8 mouse cellular contexts compared by ENCODE assay signal in the genomic region with DNA sequence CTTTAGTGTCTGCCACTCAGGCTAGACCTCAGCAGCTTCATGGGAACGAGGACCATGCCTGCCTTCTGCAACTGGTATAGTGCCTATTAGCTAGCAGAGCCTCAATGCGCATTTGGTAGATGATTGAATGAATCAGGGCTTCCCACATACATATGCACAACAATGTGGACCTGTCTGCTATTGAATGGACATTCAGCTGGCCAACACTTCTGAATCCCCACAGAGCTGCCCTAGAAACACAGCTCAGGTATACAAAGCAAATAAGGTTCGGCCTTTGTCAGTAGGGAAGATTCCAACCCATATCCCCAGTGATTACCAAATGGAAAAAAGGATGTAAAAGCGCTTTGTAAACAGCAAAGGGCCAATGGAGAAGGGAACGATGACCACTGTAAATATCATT. TPM values are rescaled to one million over a fixed set of nuclear protein-coding genes. Genes with fewer than 3 reads are reported as not detected.
DNase-seq lines count a peak whose midpoint lies in the region; ATAC-seq lines count a peak whose summit lies in the region.

No protein-coding gene starts in this region.

- 24% methylated on average over 5 of the region's 5 CpGs for WGBS in lung, embryonic 16.5 days
- WGBS in hindbrain, embryonic 13.5 days: 5% methylated on average over 5 of the region's 5 CpGs
- 6% methylated on average over 5 of the region's 5 CpGs for WGBS in midbrain, embryonic 16.5 days

- peak overlapping the region; percentile 77 for H3K4me3 ChIP-seq in lung, embryonic 16.5 days (ENCODE audit: low read length)
- H3K4me3 ChIP-seq in hindbrain, embryonic 13.5 days: peak overlapping the region; percentile 74
- H3K4me3 ChIP-seq in midbrain, embryonic 16.5 days (ENCODE audit: low read depth, low read length): peak overlapping the region; percentile 79

- no peaks in the 10 kb centered on the region for H3K36me3 ChIP-seq in lung, embryonic 16.5 days (ENCODE audit: control insufficient read depth, insufficient read depth, low read length)
- peaks cover 18% of the 10 kb centered on the region for H3K36me3 ChIP-seq in hindbrain, embryonic 13.5 days
- peaks cover 11% of the 10 kb centered on the region; the same call in 1 of the 2 replicates for H3K36me3 ChIP-seq in midbrain, embryonic 16.5 days (ENCODE audit: control insufficient read depth, insufficient read depth, low read length)

- no peak overlapping the region for H3K27ac ChIP-seq in lung, embryonic 16.5 days (ENCODE audit: low read length)
- peak overlapping the region; percentile 88 for H3K27ac ChIP-seq in hindbrain, embryonic 13.5 days
- H3K27ac ChIP-seq in midbrain, embryonic 16.5 days (ENCODE audit: low read length): peak overlapping the region; percentile 75

- peak; percentile 7 for DNase-seq in CD4-positive, CD25-positive, alpha-beta regulatory T cell, adult 2 months (ENCODE audit: low read depth, low spot score)
- DNase-seq in lung, adult 18-20 months: no peak
- no peak for DNase-seq in layer of hippocampus, adult 11-12 months (ENCODE audit: low spot score)
- no peak for DNase-seq in adrenal gland, postnatal 25 days

- ATAC-seq in CD4-positive, CD25-positive, alpha-beta regulatory T cell, adult 4 months: no peak
- no peak for ATAC-seq in lung, embryonic 16.5 days (ENCODE audit: low read depth)
- peak; percentile 0; the same call in 1 of the 2 replicates for ATAC-seq in hindbrain, embryonic 13.5 days (ENCODE audit: low FRiP score)
- peak; percentile 9; the same call in 1 of the 2 replicates for ATAC-seq in midbrain, embryonic 16.5 days

- peak overlapping the region; percentile 81 for H3K9ac ChIP-seq in lung, embryonic 16.5 days (ENCODE audit: low read length)
- peak overlapping the region; percentile 89 for H3K9ac ChIP-seq in hindbrain, embryonic 13.5 days
- peak overlapping the region; percentile 87 for H3K9ac ChIP-seq in midbrain, embryonic 16.5 days (ENCODE audit: low read depth, low read length)

- peaks cover 7% of the 10 kb centered on the region for H3K4me1 ChIP-seq in lung, embryonic 16.5 days (replicated peaks; ENCODE audit: control insufficient read depth, insufficient read depth, low read length)
- peaks cover 33% of the 10 kb centered on the region for H3K4me1 ChIP-seq in hindbrain, embryonic 13.5 days (replicated peaks)
- H3K4me1 ChIP-seq in midbrain, embryonic 16.5 days (ENCODE audit: control insufficient read depth, insufficient read depth, low read length): peaks cover 26% of the 10 kb centered on the region

- H3K4me2 ChIP-seq in lung, embryonic 16.5 days (ENCODE audit: low read depth, low read length): peak overlapping the region; percentile 97
- peak overlapping the region; percentile 67 for H3K4me2 ChIP-seq in hindbrain, embryonic 13.5 days
- peak overlapping the region; percentile 68 for H3K4me2 ChIP-seq in midbrain, embryonic 16.5 days (ENCODE audit: low read length)

- no peaks in the 10 kb centered on the region for H3K9me3 ChIP-seq in lung, embryonic 16.5 days (ENCODE audit: control insufficient read depth, low read length)
- no peaks in the 10 kb centered on the region for H3K9me3 ChIP-seq in hindbrain, embryonic 13.5 days
- H3K9me3 ChIP-seq in midbrain, embryonic 16.5 days (replicated peaks; ENCODE audit: control insufficient read depth, low read length, poor library complexity, severe bottlenecking): no peaks in the 10 kb centered on the region

- H3K27me3 ChIP-seq in lung, embryonic 16.5 days (ENCODE audit: control insufficient read depth, insufficient read depth, low read depth, low read length): no peaks in the 10 kb centered on the region
- H3K27me3 ChIP-seq in hindbrain, embryonic 13.5 days: no peaks in the 10 kb centered on the region
- no peaks in the 10 kb centered on the region for H3K27me3 ChIP-seq in midbrain, embryonic 16.5 days (ENCODE audit: control insufficient read depth, insufficient read depth, low read depth, low read length)

RNA-seq across cellular contexts. Expression of gene Paqr3, which starts 0.7 kb away (rescaled TPM):
- 1 to 10 TPM; 1.5 to 1.7 TPM for polyA plus RNA-seq in CD4-positive, CD25-positive, alpha-beta regulatory T cell, adult 4 months (2017; shearing (Covaris generic))
- 1.8 and 2.7 TPM in 2 replicates for polyA plus RNA-seq in lung, embryonic 16.5 days (2015; fragmentation: Nextera tagmentation; extraction: Ambion mirVana)
- polyA plus RNA-seq in hindbrain, embryonic 13.5 days (2015; fragmentation: Nextera tagmentation; extraction: Ambion mirVana): 20.9 and 22.5 TPM in 2 replicates
- polyA plus RNA-seq in midbrain, embryonic 16.5 days (2015; fragmentation: Nextera tagmentation; extraction: Ambion mirVana): 17.6 and 21.4 TPM in 2 replicates
- 3.6 and 4.3 TPM in 2 replicates for total RNA-seq in adrenal gland, postnatal 25 days (2021)

Comparison
In these comparisons a context has a peak if more than half of its experiments do, and no peak if none do; other contexts are left out.
1. ATAC-seq: peak in hindbrain, embryonic 13.5 days (single experiment) and midbrain, embryonic 16.5 days (single experiment); none in CD4-positive, CD25-positive, alpha-beta regulatory T cell, adult 4 months (single experiment) and lung, embryonic 16.5 days (single experiment).
2. Peak in every context shown above with its lines, with median percentiles within 50 percentile points of each other: H3K4me2 ChIP-seq, H3K4me3 ChIP-seq and H3K9ac ChIP-seq.